Mouse (Mus musculus) CH12.LX (cell line): ENCODE results near the gene Tns2. TPM values are rescaled to one million over a fixed set of nuclear protein-coding genes. Genes with fewer than 3 reads are reported as not detected.

Experiments used
- DNase-seq: peaks from one replicate; pipeline ENCODE4 v3.0.0-alpha.2; 2013; ENCODE audit errors: extremely low read depth
- H3K27ac ChIP-seq: 2 replicates; pipeline ENCODE4 v1.5.1; 2012; ENCODE audit warnings: low read depth, mild to moderate bottlenecking, control low read depth, moderate library complexity; ENCODE audit not compliant: insufficient read depth
- H3K27me3 ChIP-seq: replicated peaks from 2 replicates; pipeline ENCODE3; 2012; ENCODE audit warnings: inconsistent platforms
- H3K36me3 ChIP-seq, 2 experiments: replicated peaks in 1 of 2; 2 replicates each; pipeline versions ENCODE3 to v1.6.1; 2012; ENCODE audit warnings: inconsistent platforms in 1 of 2, low read length in 1 of 2, mild to moderate bottlenecking in 1 of 2, mixed read lengths in 1 of 2, moderate library complexity in 1 of 2; ENCODE audit not compliant: control insufficient read depth in 1 of 2, insufficient read depth in 1 of 2
- H3K4me1 ChIP-seq, 2 experiments: 2 replicates each; pipeline ENCODE4 v1.6.1; 2012; ENCODE audit warnings: inconsistent platforms in 1 of 2, moderate library complexity in 1 of 2; ENCODE audit not compliant: insufficient read depth in 2 of 2, control insufficient read depth in 1 of 2
- H3K4me2 ChIP-seq: 2 replicates; pipeline ENCODE4 v1.6.1; 2012; ENCODE audit warnings: low read depth, mild to moderate bottlenecking, control low read depth; ENCODE audit not compliant: poor library complexity, insufficient read depth, severe bottlenecking
- H3K4me3 ChIP-seq, 3 experiments: fragments of 150-350 bp in 1 of 3; sonication (generic) in 1 of 3; replicated peaks in 1 of 3; 2 replicates each; pipeline versions ENCODE3 to v1.5.1; 2011 to 2012; ENCODE audit warnings: low read depth in 2 of 3, low read length in 2 of 3, mild to moderate bottlenecking in 2 of 3, moderate library complexity in 2 of 3, control low read depth in 1 of 3, improper control_type of control experiment in 1 of 3, inconsistent platforms in 1 of 3, mixed read lengths in 1 of 3; ENCODE audit not compliant: poor library complexity in 1 of 3
- H3K79me2 ChIP-seq: replicated peaks from 2 replicates; pipeline ENCODE4 v1.6.1; 2012; ENCODE audit warnings: mild to moderate bottlenecking, moderate library complexity; ENCODE audit not compliant: control insufficient read depth, poor library complexity, insufficient read depth, severe bottlenecking; ENCODE audit errors: extremely low read depth
- H3K9ac ChIP-seq: 2 replicates; pipeline ENCODE4 v1.6.1; 2012; ENCODE audit warnings: low read depth, mild to moderate bottlenecking, control low read depth, moderate library complexity; ENCODE audit not compliant: insufficient read depth
- H3K9me3 ChIP-seq: replicated peaks from 2 replicates; pipeline ENCODE3; 2012; ENCODE audit warnings: low read length, inconsistent platforms, mixed read lengths
- CHD1 ChIP-seq: IDR thresholded peaks from 2 replicates; pipeline ENCODE4 v1.6.1; 2012; ENCODE audit warnings: low read depth, low read length, improper control_type of control experiment, inconsistent platforms
- CTCF ChIP-seq, 2 experiments: IDR thresholded peaks in 1 of 2; conservative IDR thresholded peaks in 1 of 2; 2 replicates each; pipeline ENCODE4 v1.5.1; 2011 to 2012; ENCODE audit warnings: low read depth in 2 of 2, low read length in 2 of 2, improper control_type of control experiment in 1 of 2, inconsistent platforms in 1 of 2, mild to moderate bottlenecking in 1 of 2, moderate library complexity in 1 of 2
- E2F4 ChIP-seq: IDR thresholded peaks from 2 replicates; pipeline ENCODE4 v1.6.1; 2011; ENCODE audit warnings: low read depth, low read length, improper control_type of control experiment; ENCODE audit not compliant: insufficient replicate concordance
- ELF1 ChIP-seq: IDR thresholded peaks from 2 replicates; pipeline ENCODE4 v1.6.1; 2014; ENCODE audit warnings: low read depth, mild to moderate bottlenecking, inconsistent platforms, low read length, improper control_type of control experiment
- ETS1 ChIP-seq: conservative IDR thresholded peaks from 2 replicates; pipeline ENCODE4 v1.6.1; 2012; ENCODE audit warnings: low read depth, mild to moderate bottlenecking, inconsistent platforms, low read length, improper control_type of control experiment, moderate library complexity
- GABPA ChIP-seq: IDR thresholded peaks from 2 replicates; pipeline ENCODE4 v1.6.1; 2012; ENCODE audit warnings: low read depth, low read length, improper control_type of control experiment, inconsistent platforms; ENCODE audit not compliant: insufficient replicate concordance
- IRF4 ChIP-seq: IDR thresholded peaks from 2 replicates; pipeline ENCODE4 v1.6.1; 2014; ENCODE audit warnings: low read depth, mild to moderate bottlenecking, inconsistent platforms, low read length, improper control_type of control experiment
- JUN ChIP-seq: IDR thresholded peaks from 2 replicates; pipeline ENCODE4 v1.6.1; 2011; ENCODE audit warnings: low read depth, mild to moderate bottlenecking, low read length, improper control_type of control experiment, moderate library complexity; ENCODE audit not compliant: insufficient read depth
- JUND ChIP-seq: conservative IDR thresholded peaks from 2 replicates; pipeline ENCODE4 v1.6.1; 2011; ENCODE audit warnings: low read depth, low read length, improper control_type of control experiment
- KAT2A ChIP-seq: IDR thresholded peaks from 2 replicates; pipeline ENCODE4 v1.6.1; 2012; ENCODE audit warnings: low read length, improper control_type of control experiment, inconsistent platforms; ENCODE audit not compliant: insufficient replicate concordance
- MAZ ChIP-seq: IDR thresholded peaks from 2 replicates; pipeline ENCODE4 v1.6.1; 2012; ENCODE audit warnings: low read depth, mild to moderate bottlenecking, inconsistent platforms, low read length, improper control_type of control experiment, moderate library complexity
- MEF2A ChIP-seq: IDR thresholded peaks from 2 replicates; pipeline ENCODE4 v1.6.1; 2014; ENCODE audit warnings: low read depth, mild to moderate bottlenecking, inconsistent platforms, low read length, improper control_type of control experiment, borderline replicate concordance
- MXI1 ChIP-seq: IDR thresholded peaks from 2 replicates; pipeline ENCODE4 v1.6.1; 2011; ENCODE audit warnings: mild to moderate bottlenecking, low read depth, low read length, improper control_type of control experiment
- NELFE ChIP-seq: IDR thresholded peaks from 2 replicates; pipeline ENCODE4 v1.6.1; 2011; ENCODE audit warnings: low read depth, low read length, improper control_type of control experiment
- PAX5 ChIP-seq: IDR thresholded peaks from 2 replicates; pipeline ENCODE4 v1.6.1; 2012; ENCODE audit warnings: low read length, inconsistent platforms, mixed read lengths
- POLR2AphosphoS2 ChIP-seq: IDR thresholded peaks from 2 replicates; pipeline ENCODE4 v1.6.1; 2011; ENCODE audit warnings: low read depth, low read length, improper control_type of control experiment
- RAD21 ChIP-seq: IDR thresholded peaks from 2 replicates; pipeline ENCODE4 v1.6.1; 2011; ENCODE audit warnings: low read depth, mild to moderate bottlenecking, low read length, improper control_type of control experiment, moderate library complexity
- RCOR1 ChIP-seq: conservative IDR thresholded peaks from 2 replicates; pipeline ENCODE4 v1.6.1; 2012; ENCODE audit warnings: low read depth, mild to moderate bottlenecking, inconsistent platforms, low read length, improper control_type of control experiment
- SIN3A ChIP-seq: IDR thresholded peaks from 2 replicates; pipeline ENCODE4 v1.6.1; 2012; ENCODE audit warnings: low read length, improper control_type of control experiment, inconsistent platforms
- TCF12 ChIP-seq: IDR thresholded peaks from 2 replicates; pipeline ENCODE4 v1.6.1; 2014; ENCODE audit warnings: low read depth, mild to moderate bottlenecking, inconsistent platforms, low read length, improper control_type of control experiment
- UBTF ChIP-seq: IDR thresholded peaks from 2 replicates; pipeline ENCODE4 v1.6.1; 2012; ENCODE audit warnings: low read depth, mild to moderate bottlenecking, inconsistent platforms, low read length, improper control_type of control experiment, moderate library complexity
- USF1 ChIP-seq: IDR thresholded peaks from 2 replicates; pipeline ENCODE4 v1.6.1; 2014; ENCODE audit warnings: low read depth, mild to moderate bottlenecking, inconsistent platforms, low read length, improper control_type of control experiment
- USF2 ChIP-seq: conservative IDR thresholded peaks from 2 replicates; pipeline ENCODE4 v1.6.1; 2011; ENCODE audit warnings: low read depth, low read length, improper control_type of control experiment
- ZC3H11A ChIP-seq: IDR thresholded peaks from 2 replicates; pipeline ENCODE4 v1.6.1; 2012; ENCODE audit warnings: low read depth, mild to moderate bottlenecking, inconsistent platforms, low read length, improper control_type of control experiment
- ZKSCAN1 ChIP-seq: IDR thresholded peaks from 2 replicates; pipeline ENCODE4 v1.6.1; 2012; ENCODE audit warnings: low read depth, inconsistent platforms, low read length, improper control_type of control experiment, borderline replicate concordance
- ZNF384 ChIP-seq: IDR thresholded peaks from 2 replicates; pipeline ENCODE4 v1.6.1; 2012; ENCODE audit warnings: low read depth, low read length, improper control_type of control experiment, inconsistent platforms
- dilution Hi-C: fragments of 300-500 bp; cut with MboI; formaldehyde crosslinking; loops from 2 replicates; pipeline ENCODE4 v1.14.3; 2020; ENCODE audit warnings: low sequenced_read_pairs; ENCODE audit not compliant: extremely low pct_unique_long_range_greater_than_20kb, extremely low pct_ligation_motif_present
- in situ Hi-C: fragments of 300-500 bp; cut with MboI; formaldehyde crosslinking; loops from 3 replicates; pipeline ENCODE4 v1.14.3; 2019; ENCODE audit warnings: low sequenced_read_pairs, low pct_ligation_motif_present, low pct_unique_long_range_greater_than_20kb, mixed read lengths
- polyA plus RNA-seq: library from polyadenylated mRNA; unstranded; fragments of >175 nt; gene quantifications from 2 replicates; pipeline ENCODE4 v1.2.1, GENCODE M21; 2012; ENCODE audit warnings: low read depth; ENCODE audit not compliant: insufficient read length
- total RNA-seq, 2 experiments: library from RNA; depleted of rRNA; stranded (reverse); fragments of 300-350 nt in 1 of 2; fragments of >200 nt in 1 of 2; gene quantifications; 2 replicates each; pipeline ENCODE4 v1.2.3; 2012 to 2014

Gene Tns2
- total and polyA plus RNA-seq, 3 experiments = 0.13 to 0.34 TPM; not detected in 1

GRCm38 (mm10) chr15:102101672-102102541, 1.7 kb downstream of the Tns2 start:
- no peak for TF ChIP-seq ZKSCAN1
- no peak for TF ChIP-seq USF2
- TF ChIP-seq ETS1 = no peak
- TF ChIP-seq USF1 = no peak
- no peak for TF ChIP-seq SIN3A
- no peak for TF ChIP-seq ZC3H11A
- no peak for TF ChIP-seq JUN
- TF ChIP-seq CHD1 = no peak
- no peak for TF ChIP-seq NELFE
- no peak for TF ChIP-seq IRF4
- no peak for TF ChIP-seq ELF1
- dilution Hi-C loops (no loop called here), in situ Hi-C loops (loop anchor here (5.0 kb wide), 1 partner anchor 35 kb away; the partner anchor contains the start of gene Spryd3)
- Histone ChIP-seq H3K4me2 (no peak overlapping the region), H3K79me2 (no peaks in the 10 kb centered on the region), H3K4me1 (peaks cover 11 to 38% of the 10 kb centered on the region in 2 experiments), H3K9ac (no peak overlapping the region), H3K4me3 (no peak overlapping the region), H3K27ac (no peak overlapping the region), H3K36me3 (peaks cover 8 to 23% of the 10 kb centered on the region in 2 experiments), H3K9me3 (no peaks in the 10 kb centered on the region), H3K27me3 (peaks cover 72% of the 10 kb centered on the region)
- no peak for DNase-seq

- no peaks in the 10 kb centered on the region for H3K9me3 ChIP-seq
- H3K79me2 ChIP-seq = no peaks in the 10 kb centered on the region
- H3K27ac ChIP-seq = no peak overlapping the region
- H3K4me2 ChIP-seq = no peak overlapping the region
- in situ Hi-C loops = loop anchor here (5.0 kb wide), 1 partner anchor 35 kb away; the partner anchor contains the start of gene Spryd3
- no peak overlapping the region for H3K4me3 ChIP-seq
- H3K4me1 ChIP-seq = peaks cover 11 to 44% of the 10 kb centered on the region in 2 experiments
- H3K36me3 ChIP-seq = peaks cover 3 to 17% of the 10 kb centered on the region in 2 experiments
- TF ChIP-seq ELF1 (no peak), UBTF (no peak), POLR2AphosphoS2 (no peak), MAZ (no peak), PAX5 (no peak), ZNF384 (no peak), MEF2A (no peak), MXI1 (no peak), RCOR1 (no peak), E2F4 (no peak), JUND (no peak), CTCF (conservative IDR thresholded peaks at IDR 0.05 in 1 of 2, IDR thresholded peaks at IDR 0.05 in 1 of 2; ENCODE audit: low read depth in 2 of 2, low read length in 2 of 2) (no peak), TCF12 (no peak), GABPA (no peak), KAT2A (no peak), IRF4 (no peak), RAD21 (no peak), CHD1 (no peak)
- no peak overlapping the region for H3K9ac ChIP-seq
- dilution Hi-C loops = no loop called here
- H3K27me3 ChIP-seq = peaks cover 77% of the 10 kb centered on the region
- no peak for DNase-seq
These were observed 2.4 kb downstream of the Tns2 start for GRCm38 (mm10) chr15:102102548-102103121.
